Mouse (Mus musculus) intestine, postnatal 0 days (tissue): ENCODE data around the gene Abcf1. TPM values are rescaled to one million over a fixed set of nuclear protein-coding genes. Genes with fewer than 3 reads are reported as not detected.

Experiments
- ATAC-seq: fragments of 200-750 bp; cut with Nextera tagmentation; 2 replicates; pipeline ENCODE4 v1.8.0; 2017; ENCODE audit warnings: mild to moderate bottlenecking, moderate TSS enrichment, moderate library complexity
- H3K27ac ChIP-seq: fragments of 300-500 bp; sonication (generic); 2 replicates; pipeline ENCODE4 v1.5.1; 2014; ENCODE audit warnings: mild to moderate bottlenecking, low read depth, low read length, moderate library complexity
- H3K27me3 ChIP-seq: fragments of 300-500 bp; sonication (generic); replicated peaks from 2 replicates; pipeline ENCODE4 v1.6.1; 2014; ENCODE audit warnings: low read length, mixed read lengths; ENCODE audit not compliant: control insufficient read depth, insufficient read depth
- H3K36me3 ChIP-seq: fragments of 300-500 bp; sonication (generic); 2 replicates; pipeline ENCODE4 v1.6.1; 2014; ENCODE audit warnings: mild to moderate bottlenecking, moderate library complexity; ENCODE audit not compliant: control insufficient read depth, insufficient read depth
- H3K4me1 ChIP-seq: fragments of 300-500 bp; sonication (generic); replicated peaks from 2 replicates; pipeline ENCODE4 v1.6.1; 2014; ENCODE audit warnings: antibody characterized with exemption, low read length, mixed read lengths; ENCODE audit not compliant: control insufficient read depth, insufficient read depth
- H3K4me2 ChIP-seq: fragments of 300-500 bp; sonication (generic); replicated peaks from 2 replicates; pipeline ENCODE4 v1.6.1; 2014; ENCODE audit warnings: low read depth, mild to moderate bottlenecking, moderate library complexity
- H3K4me3 ChIP-seq: fragments of 300-500 bp; sonication (generic); 2 replicates; pipeline ENCODE4 v1.5.1; 2014; ENCODE audit warnings: low read depth, low read length
- H3K9ac ChIP-seq: fragments of 300-500 bp; sonication (generic); 2 replicates; pipeline ENCODE4 v1.6.1; 2014; ENCODE audit warnings: mild to moderate bottlenecking, low read depth, low read length
- H3K9me3 ChIP-seq: fragments of 300-500 bp; sonication (generic); 2 replicates; pipeline ENCODE4 v1.6.1; 2016; ENCODE audit warnings: mixed run types; ENCODE audit not compliant: control insufficient read depth
- CTCF ChIP-seq: sonication (generic); IDR thresholded peaks from 2 replicates; pipeline ENCODE4 v1.5.1; 2016; ENCODE audit warnings: low read depth, mild to moderate bottlenecking, control low read depth, antibody characterized with exemption, moderate library complexity
- WGBS: fragments of 180-500 bp; shearing (Covaris S2); extraction: QIAGEN DNeasy Blood & Tissue Kit; methylation state at CpG from one replicate; pipeline ENCODE4 v1.1.7; 2014; 5-methylcytosine and 5-hydroxymethylcytosine counted together
- polyA plus RNA-seq: library from polyadenylated mRNA; unstranded; fragments of >200 nt; fragmentation: Nextera tagmentation; extraction: Ambion mirVana; gene quantifications from 2 replicates; pipeline ENCODE4 v1.2.1, GENCODE M21; 2015

The Abcf1 gene
- polyA plus RNA-seq, 1 experiment from 2014 or later, result 84.1 TPM

DNA sequence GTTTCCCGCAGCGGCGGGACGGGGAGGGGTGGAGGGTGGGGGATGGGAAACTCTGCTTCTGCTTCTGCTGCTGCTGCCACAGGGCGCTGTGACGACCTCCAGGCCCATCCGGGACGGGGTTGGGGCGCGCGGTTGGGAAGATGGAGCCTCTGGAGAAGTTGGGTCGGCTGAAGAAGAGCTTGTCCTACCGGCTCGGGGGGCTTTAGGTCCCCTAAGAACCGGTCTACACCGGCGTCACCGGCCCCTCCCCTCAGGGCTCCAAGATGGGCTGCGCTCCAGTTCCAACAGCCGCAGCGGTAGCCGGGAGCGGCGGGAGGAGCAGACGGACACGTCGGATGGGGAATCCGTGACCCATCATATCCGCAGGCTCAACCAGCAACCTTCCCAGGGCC is 10.8 kb upstream of the Abcf1 start:
- Histone ChIP-seq H3K4me2 (peak overlapping the region; percentile 99), H3K4me3 (peak overlapping the region; percentile 92), H3K36me3 (peaks cover 25% of the 10 kb centered on the region), H3K27me3 (no peaks in the 10 kb centered on the region), H3K27ac (peak overlapping the region; percentile 97), H3K9me3 (no peaks in the 10 kb centered on the region), H3K4me1 (0 out of 2 replicates have a peak, but pooled peaks cover 4% of the 10 kb centered on the region), H3K9ac (peak overlapping the region; percentile 75)
- WGBS, result 1% methylated on average over 29 of the region's 29 CpGs
- peak; percentile 10; the same call in 1 of the 2 replicates for ATAC-seq
- no peak for TF ChIP-seq CTCF

DNA sequence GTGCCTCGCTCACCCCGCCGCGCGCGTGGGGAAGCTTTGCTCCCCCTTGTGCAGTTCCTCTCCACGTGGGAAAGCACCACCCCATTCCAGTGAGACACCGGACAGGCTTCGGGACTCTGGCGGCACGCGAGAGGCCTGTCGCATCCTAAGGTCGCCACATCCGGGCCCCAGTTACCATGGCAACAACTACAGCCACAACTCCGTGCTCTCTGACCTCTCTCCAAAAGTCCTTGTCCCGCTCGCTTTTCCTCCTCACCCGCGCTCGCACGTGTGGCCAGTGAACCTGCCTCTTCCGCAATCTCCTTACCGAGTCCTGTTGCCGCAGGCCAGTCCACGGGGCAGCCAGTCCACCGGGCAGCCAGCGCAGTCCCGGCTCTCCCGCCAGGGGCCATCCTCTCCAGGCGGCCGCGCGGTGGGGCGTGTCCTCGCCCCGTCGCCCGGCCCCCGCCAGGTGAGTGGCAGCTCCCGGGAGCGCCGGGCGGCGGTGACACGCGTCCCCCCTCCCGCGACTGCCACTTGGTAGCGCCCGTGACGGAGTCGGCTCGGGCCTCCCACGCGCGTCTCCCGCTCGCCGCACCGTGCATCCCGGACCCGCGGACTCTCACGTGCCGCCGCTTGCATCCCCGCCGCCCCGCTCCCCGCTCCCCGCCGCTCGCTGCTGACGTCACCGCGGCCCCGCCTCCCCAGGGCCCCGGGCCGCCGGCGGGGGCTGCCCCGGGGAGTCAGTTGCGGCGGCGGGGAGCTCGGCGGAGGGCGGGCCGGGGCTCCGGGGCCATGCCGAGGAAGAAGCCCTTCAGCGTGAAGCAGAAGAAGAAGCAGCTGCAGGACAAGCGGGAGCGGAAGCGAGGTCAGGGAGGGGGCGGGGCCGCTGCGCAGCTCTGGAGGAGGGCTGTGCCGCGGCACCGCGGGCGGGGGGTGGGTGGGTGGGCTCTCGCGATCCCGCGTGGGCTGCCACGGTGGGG is 10.1 kb upstream of the Abcf1 start, which contains the start of the genes Gnl1 and Prr3:
Gene Gnl1, plus strand, starts transcription at position 451 of the 962 bp plus-strand sequence.
Gene Prr3, minus strand, starts transcription at position 836 of the 962 bp plus-strand sequence.
- Histone ChIP-seq H3K4me3 (peak within 1 kb of the TSS; percentile 92), H3K27ac (peak within 1 kb of the TSS; percentile 97), H3K4me1 (0 out of 2 replicates have a peak, but pooled peaks cover 4% of the 10 kb centered on the region), H3K27me3 (no peaks in the 10 kb centered on the region), H3K9me3 (no peaks in the 10 kb centered on the region), H3K9ac (peak within 1 kb of the TSS; percentile 75), H3K36me3 (peaks cover 19% of the 10 kb centered on the region), H3K4me2 (peak within 1 kb of the TSS; percentile 99)
- 1% methylated on average over 98 of the region's 109 CpGs for WGBS
- peak; percentile 55 for TF ChIP-seq CTCF
- peak; percentile 88 for ATAC-seq

DNA sequence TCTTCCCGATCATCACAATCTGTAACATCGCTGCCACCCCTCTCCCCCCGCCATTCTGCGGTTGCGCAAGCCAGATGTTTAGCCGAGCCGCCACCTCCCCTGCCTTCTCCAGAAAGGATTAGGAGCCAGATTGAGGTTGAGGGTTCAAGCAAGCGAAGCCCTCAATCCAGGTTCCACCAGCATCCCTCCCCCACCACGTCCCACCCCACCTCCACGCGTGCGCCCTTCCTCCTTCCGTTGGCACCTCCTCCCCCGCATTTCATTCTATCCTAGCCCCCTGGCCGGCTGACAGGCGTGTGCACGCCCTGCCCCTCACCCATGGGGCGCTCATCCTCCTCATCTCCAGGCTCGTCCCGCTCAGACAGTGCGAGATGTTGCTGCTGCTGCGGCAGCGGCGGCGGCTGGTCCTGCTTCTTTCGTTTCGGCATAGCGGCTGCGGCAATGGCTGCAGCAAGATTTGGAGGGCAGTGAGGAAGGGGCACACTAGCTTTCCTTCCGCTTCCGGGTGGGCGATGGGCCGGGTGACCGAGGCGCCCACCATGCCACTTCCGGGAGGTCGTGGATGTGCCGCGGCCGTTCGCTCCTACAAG is 9.3 kb upstream of the Abcf1 start:
- H3K27ac ChIP-seq, result peak overlapping the region; percentile 97
- peak overlapping the region; percentile 92 for H3K4me3 ChIP-seq
- no peak for TF ChIP-seq CTCF
- H3K27me3 ChIP-seq, result no peaks in the 10 kb centered on the region
- whole genome bisulfite sequencing, result under 1% methylated on average over 41 of the region's 41 CpGs
- ATAC-seq, result peak; percentile 11
- 0 out of 2 replicates have a peak, but pooled peaks cover 4% of the 10 kb centered on the region for H3K4me1 ChIP-seq
- peak overlapping the region; percentile 99 for H3K4me2 ChIP-seq
- peak overlapping the region; percentile 75 for H3K9ac ChIP-seq
- H3K9me3 ChIP-seq, result no peaks in the 10 kb centered on the region
- H3K36me3 ChIP-seq, result peaks cover 24% of the 10 kb centered on the region

DNA sequence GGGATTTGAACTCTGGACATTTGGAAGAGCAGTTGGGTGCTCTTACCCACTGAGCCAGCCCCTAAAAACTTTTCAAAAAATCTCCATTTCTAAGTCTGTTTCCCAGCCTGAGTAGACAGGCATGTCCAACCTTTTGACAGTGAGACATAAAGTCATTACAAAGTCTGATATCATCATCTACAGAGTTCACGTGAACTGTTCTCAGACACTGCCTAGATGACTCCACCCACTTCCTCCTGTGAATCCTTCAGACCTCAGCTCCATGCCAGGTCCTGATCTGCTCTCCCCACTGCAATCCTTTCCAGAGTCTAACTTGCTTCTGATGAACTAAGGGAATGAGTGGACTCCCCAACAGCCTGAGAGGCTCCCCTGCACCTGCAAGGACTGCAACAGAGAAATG is 2.6 kb upstream of the Abcf1 start:
- ATAC-seq, result no peak
- H3K9ac ChIP-seq, result no peak overlapping the region
- H3K4me1 ChIP-seq, result 0 out of 2 replicates have a peak, but pooled peaks cover 5% of the 10 kb centered on the region
- H3K4me2 ChIP-seq, result no peak overlapping the region
- TF ChIP-seq CTCF, result no peak
- H3K27me3 ChIP-seq, result no peaks in the 10 kb centered on the region
- no peaks in the 10 kb centered on the region for H3K9me3 ChIP-seq
- no peak overlapping the region for H3K27ac ChIP-seq
- 24% methylated on average over 1 of the region's 1 CpGs for WGBS
- peaks cover 13% of the 10 kb centered on the region; the same call in 1 of the 2 replicates for H3K36me3 ChIP-seq
- H3K4me3 ChIP-seq, result no peak overlapping the region

DNA sequence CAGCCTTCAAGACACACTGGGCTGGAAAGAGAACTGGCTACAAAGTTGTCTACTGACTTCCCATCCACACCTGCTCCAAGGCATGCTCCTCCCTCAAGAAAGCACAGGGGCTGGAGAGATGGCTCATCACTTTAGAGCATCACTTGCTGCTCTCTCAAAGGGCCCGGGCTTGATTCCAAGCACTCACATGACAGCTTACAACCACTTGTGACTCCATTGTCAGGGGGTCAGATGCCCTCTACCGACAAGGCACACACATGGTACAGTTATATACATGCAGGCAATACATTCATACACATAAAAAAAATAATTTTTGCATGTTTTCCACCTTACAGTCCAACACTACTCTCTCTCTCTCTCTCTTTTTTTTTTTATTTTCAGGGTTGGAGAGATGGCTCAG is 1.9 kb downstream of the Abcf1 start:
- H3K4me1 ChIP-seq, result 0 out of 2 replicates have a peak, but pooled peaks cover 5% of the 10 kb centered on the region
- WGBS, result 78% methylated on average over 2 of the region's 2 CpGs
- no peak for ATAC-seq

DNA sequence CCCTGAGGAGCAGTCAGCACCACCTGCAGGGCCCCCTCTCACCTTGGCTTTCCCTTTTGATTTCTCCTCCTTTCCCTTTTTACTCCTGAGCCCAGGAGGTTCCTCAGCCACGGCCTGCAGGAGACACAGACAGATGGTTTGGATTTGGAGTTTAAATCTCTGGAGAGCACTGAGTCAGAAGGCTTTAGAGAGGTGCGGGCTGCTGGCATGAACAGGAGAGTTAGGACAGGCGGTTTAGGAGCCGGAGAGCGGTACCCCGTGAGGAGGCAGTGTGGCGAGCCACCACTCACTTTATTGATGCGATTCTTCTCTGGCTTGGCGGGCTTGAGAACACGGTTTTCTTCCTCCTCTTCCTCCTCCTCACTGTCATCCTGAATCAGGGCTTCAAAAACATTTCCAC is 6.3 kb downstream of the Abcf1 start:
- no peaks in the 10 kb centered on the region for H3K4me1 ChIP-seq
- WGBS, result 91% methylated on average over 10 of the region's 10 CpGs
- peaks cover 74% of the 10 kb centered on the region for H3K36me3 ChIP-seq
- no peaks in the 10 kb centered on the region for H3K27me3 ChIP-seq
- no peaks in the 10 kb centered on the region for H3K9me3 ChIP-seq
- no peak overlapping the region for H3K9ac ChIP-seq
- no peak overlapping the region for H3K4me2 ChIP-seq
- TF ChIP-seq CTCF, result no peak
- no peak overlapping the region for H3K27ac ChIP-seq
- no peak overlapping the region for H3K4me3 ChIP-seq
- ATAC-seq, result no peak

More for the DNA sequence above, 1.9 kb downstream of the Abcf1 start:
- Histone ChIP-seq H3K4me2 (no peak overlapping the region), H3K36me3 (peaks cover 31% of the 10 kb centered on the region), H3K27ac (no peak overlapping the region), H3K9ac (no peak overlapping the region), H3K27me3 (no peaks in the 10 kb centered on the region), H3K4me3 (no peak overlapping the region), H3K9me3 (no peaks in the 10 kb centered on the region)
- TF ChIP-seq CTCF, result no peak
